Mouse (Mus musculus) layer of hippocampus, adult 9-11 months (tissue): Measurements from ENCODE around the gene Fbxo44.
"Not testable (repeated sequence)": the region's sequence is repeated elsewhere in the genome, so short reads cannot be mapped to it uniquely, and the experiment has no call there.

ENCODE experiments used
- DNase-seq: peaks from one replicate; pipeline ENCODE4 v3.0.0; 2022

Gene Fbxo44

DNA sequence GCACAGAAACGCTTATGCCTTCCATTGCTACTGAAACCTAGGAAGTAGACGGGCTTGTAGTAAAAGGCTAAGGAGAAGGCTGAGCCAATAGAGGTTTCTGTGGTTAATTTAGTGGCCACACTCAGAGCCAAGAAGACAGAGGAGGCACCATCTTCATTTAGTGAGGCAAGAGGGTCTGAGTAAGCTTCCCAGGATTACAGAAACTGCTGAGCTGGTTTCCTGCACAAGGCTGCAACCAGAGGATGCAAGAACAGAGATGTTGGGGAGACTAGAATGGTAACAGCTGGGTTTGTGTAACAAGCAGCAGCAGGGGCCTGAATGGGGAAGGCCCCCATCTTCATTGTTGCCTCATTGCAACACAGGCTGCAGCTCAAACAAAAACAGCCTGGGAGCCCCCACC lies 31.6 kb downstream of the Fbxo44 start:
- DNase-seq: no peak

DNA sequence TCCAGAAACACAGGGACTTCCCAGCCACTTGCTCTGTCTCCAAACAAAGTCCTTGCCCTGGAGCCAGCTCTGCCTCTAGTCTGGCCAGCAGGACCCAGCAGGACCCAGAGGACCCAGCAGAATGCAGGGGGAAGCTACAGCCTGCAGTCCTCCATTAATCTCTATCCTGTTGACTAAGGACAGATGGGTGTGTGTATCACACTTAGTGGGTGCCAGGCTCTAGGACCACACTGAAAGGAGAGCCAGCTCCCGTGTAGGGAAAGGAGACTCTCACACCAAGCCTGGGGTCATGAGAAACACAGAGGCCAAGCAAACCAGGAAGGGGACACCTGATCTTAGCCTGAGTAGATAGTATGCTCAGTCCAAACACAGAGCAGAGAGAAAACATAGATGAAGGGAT lies 32.0 kb downstream of the Fbxo44 start:
- no peak for DNase-seq

DNA sequence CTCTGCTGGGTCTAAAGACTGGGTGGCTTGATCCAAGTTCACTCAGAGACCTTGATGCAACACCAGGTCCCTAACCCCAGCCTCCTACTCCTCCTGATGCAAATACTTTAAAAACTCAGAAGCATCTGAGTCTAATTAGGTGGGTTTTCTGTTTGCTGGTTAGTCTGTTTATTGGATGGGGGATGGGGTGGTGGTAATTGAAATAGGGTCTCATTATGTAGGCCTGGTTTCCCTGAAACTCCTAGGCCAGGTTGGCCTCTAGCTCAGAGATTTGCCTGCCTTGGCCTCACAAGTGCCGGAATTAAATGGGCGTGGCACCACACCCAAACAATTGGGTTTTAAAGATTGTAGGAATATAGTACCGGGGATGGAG lies 37.6 kb downstream of the Fbxo44 start:
- no peak for DNase-seq

DNA sequence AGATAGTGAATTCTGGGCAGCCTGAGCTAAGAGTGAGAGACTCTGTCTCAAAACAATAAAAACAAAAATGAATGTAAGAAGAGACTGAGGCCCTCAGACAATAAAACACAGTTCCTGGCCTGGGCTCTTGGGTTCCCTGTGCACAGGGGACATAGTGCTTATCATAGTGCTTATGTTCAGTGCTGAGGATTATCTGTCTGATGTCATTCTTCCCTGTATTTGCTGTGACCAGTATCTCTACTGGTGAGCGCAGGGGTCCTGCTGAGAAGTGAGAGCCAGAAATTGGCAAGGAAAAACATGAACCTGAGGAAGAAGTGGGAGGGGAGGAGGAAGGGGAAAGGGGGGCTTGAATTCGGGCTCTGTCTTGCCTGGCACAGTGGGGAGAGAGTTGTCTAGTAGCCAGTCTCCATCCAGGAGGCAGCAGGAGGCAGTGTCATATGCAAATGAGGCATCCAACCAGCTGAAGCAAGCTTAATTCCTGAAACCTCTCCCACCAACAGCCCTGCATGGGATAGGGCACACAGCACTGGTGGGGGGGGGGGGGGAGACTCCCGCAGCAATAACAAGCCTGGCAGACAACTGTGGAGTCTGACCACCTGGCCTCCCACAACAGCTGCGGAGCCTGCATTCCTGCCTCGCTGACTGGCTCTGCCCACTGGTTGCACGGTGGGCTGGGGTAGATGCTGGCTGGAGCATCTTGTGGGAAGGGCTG lies 38.1 kb downstream of the Fbxo44 start:
- no peak for DNase-seq

DNA sequence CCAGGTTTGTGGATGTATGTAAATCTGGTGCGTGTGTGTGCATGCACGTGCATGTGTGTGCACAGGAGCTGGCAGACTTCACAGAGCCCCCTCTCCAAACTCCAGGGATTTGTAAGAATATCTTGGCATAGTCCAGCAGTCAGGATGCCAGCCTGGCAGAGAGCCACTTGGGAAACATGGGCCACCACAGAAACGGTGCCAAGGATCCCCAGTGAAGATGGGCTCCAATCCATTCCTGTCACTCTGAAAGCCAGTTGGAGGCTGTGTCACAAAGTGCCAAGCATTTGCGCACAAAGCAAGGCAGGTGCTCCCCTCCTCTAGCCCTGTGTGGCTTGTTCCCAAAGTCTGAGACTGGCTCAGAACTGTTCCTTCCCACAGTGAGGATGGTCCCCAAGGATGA lies 38.9 kb downstream of the Fbxo44 start:
- peak; percentile 61 for DNase-seq

DNA sequence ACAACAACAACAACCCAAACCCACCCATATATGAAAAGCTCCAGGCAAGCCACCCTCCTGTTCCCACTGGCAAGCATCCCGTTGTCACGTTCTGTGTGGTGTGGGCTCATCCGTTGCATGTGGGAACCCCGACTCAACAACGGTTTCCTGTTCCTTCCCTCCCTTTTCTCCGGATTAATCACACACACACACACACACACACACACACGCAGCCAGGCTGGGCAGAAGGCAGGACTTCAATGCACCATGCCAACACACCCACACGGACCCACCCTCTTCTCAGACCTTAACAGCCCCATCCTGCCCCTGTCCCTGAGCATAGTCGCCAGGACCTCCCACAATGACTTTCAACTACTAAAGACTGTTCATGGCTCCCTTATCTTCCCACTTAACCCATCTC lies 39.7 kb downstream of the Fbxo44 start:
- DNase-seq: no peak

DNA sequence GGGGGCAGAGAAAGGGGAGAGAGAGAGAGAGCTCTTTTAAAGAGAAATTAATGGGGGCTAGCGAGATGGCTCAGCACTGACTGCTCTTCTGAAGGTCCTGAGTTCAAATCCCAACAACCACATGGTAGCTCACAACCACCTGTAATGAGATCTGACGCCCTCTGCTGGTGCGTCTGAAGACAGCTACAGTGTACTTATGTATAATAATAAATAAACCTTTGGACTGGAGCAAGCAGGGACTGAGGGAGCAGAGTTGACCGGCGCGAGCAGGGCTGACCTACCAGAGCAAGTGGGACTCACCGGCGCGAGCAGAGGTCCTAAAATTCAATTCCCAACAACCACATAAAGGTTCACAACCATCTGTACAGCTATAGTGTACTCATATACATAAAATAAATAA lies 40.7 kb downstream of the Fbxo44 start:
- not testable (repeated sequence) for DNase-seq

DNA sequence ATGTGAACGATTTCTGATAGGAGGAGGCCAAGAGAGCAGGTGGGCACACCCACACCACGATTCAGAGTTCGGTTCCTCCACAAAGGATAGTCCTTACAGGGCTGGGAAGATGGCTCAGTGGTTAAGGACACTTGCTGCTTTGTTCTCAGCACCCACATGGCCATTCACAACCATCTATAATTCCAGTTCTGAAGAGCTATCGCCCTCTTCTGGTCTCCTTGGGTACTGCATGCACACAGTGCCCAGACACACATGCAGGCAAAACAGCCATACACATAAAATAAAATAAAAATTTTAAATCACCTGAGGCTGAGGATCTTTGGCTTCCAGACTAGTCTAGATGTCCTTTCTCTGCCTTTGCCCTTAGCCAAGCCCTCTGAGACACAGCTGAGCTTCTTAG lies 42.9 kb downstream of the Fbxo44 start:
- no peak for DNase-seq

DNA sequence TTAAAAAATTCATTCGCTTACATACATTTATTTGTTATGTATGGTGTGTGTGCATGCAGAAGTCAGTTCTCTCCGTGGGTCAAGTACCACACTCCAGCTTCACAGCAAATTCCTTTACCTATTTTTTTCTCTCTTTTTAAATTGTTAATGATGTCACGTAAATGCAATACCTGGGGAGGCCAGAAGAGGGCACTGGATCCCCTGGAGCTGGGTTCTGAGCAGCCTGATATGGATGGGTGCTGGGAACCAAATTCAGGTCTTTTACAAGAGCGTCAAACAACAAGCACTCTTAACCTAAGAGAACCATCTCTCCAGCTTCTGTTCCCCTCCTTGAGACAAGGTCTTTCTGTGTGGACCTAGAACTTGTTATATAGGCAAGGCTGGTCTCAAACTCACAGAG lies 43.6 kb downstream of the Fbxo44 start:
- DNase-seq: no peak

DNA sequence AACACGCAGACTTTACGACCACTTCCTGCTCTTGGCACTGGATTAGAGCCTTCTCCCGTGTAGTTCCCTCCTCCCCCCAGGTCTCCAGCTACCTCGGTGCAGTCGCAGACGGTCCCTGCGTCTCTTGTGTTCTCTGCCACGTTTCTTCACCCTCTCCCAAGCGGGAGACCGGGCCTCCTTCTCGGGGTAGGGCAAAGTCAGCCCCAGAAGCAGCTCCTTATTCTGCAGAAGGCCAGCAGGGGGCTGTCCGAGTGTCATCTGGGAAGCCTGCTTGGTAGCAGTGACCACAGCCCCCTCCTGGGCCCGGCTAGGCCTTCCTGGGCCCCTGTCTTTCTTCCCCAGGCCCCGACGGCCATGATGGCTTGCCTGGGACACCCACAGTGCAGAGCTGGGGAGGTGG lies 44.8 kb downstream of the Fbxo44 start:
- no peak for DNase-seq

DNA sequence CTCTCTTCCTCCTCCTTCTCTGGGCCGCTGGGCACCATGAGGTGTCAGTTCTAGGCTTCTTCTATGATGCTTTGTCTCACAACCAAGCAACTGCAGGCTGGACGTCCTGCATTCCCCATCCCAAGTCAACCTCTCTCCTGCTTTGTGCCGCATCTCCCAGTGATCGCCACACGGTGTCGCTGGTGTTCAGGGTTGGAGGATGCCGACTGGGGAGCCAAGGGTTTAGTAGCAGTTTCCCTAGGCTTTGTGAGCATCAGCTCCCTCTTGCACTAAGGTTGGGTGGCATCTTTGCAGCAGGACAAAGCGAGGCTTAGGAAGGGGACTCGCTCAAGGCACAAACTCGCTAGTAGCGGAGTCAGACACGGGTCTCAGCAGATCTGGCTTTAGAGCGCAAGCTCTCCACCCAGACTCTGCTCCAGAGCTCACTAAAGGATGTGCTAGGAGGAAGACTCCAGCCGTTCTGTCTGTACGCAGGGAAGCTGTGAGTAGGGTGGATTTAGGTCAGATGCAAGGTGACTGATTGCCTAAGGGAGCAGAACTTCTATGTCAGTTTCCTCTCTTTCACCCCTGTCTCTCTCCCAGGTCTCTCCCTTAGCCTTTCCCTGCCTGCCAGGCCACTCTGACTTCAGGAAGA lies 45.4 kb downstream of the Fbxo44 start:
- DNase-seq: peak; percentile 63

DNA sequence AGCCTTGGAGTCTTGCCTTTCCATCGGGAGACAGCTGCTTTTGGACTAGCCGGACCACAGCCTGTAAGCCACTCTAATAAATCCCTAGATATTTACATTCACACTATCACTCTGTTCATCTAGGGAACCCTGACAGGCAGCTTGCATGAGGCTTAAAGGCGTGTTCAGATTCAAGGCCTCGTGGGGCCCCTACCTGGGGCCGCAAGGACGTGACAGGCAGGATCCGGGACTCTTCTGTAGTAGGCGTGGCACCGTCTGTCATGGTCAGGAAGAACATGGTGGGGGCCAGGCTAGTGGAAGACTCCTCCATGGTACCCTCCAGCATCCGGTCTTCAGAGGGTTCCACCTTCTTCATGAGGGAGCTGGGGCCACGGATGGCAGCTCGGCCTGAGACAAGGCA lies 47.8 kb downstream of the Fbxo44 start:
- no peak for DNase-seq

DNA sequence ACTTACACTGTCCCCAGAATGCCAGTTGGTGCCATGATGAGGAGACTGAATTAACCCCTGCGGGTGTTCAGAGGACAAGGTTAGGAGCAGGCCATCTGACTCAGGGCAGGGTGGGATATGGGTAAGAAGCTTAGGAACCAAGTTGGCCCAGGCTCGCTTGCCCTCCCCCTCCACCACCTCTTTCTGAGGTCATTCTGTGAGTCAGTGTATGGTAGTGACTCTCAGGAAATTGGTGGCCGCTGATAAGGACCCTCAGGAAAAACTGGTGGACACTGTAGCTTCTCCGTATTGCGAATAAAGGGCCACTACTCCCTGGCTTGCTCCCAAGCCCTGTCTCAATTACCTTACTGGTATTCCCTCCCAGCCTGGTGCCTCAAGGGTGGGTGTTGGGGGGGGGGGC lies 51.1 kb downstream of the Fbxo44 start:
- DNase-seq: no peak

DNA sequence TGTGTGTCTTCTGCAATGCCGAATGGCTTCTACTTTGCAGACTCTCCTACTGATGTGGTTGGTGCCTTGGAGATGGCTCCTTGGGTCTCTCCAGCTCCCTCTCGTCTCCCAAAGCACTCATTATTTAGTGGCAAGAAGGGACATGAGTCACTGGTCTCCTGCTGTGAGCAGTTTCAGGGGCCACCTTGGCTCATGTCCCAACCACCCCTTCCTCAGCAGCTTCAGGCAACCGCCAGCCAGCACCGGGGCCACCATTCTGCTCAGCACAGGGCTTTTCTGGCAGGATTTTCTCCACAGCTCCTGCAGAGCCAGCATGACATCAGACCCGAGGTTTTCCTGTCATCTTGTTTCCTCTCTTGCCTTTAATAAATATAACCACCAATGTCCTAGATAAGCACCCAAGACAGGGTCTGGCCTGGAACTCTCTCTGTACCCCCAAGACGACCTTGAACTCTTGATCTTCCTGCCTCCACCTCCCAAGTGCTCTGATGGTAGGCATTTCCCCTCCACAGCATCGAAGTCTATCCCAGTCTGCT lies 51.6 kb downstream of the Fbxo44 start:
- no peak for DNase-seq

DNA sequence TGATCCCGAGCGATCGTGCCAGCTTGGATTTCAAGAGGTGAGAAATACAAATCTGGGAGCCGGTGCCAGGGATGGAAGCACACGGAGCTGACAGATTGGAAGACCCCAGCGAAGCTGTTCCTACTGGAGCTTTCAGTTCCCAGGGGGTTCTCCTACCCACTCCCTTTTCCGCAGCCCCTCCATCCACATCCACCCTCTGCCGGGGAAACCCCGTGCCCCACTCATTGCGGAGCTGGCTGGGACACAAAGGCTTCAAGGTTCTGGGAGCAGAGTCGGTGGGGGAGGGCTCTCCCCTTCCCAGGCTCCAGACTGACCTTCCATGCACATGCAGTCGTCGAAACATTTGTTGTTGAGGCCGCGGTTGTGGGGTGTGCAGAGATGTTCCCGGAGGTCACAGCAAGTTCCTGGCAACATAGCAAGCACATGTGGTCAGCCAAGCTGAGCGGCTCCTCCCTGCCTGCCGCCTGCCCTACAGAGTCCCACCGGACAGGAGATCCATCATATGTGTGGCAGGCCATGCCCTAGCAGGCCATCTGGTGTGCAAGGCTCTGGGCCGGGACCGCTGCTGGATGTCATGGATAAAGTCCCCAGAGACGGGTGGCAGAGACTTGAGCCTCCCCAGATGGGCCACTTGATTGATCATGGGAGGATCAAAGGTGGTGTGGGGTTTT lies 52.5 kb downstream of the Fbxo44 start:
- peak; percentile 28 for DNase-seq

DNA sequence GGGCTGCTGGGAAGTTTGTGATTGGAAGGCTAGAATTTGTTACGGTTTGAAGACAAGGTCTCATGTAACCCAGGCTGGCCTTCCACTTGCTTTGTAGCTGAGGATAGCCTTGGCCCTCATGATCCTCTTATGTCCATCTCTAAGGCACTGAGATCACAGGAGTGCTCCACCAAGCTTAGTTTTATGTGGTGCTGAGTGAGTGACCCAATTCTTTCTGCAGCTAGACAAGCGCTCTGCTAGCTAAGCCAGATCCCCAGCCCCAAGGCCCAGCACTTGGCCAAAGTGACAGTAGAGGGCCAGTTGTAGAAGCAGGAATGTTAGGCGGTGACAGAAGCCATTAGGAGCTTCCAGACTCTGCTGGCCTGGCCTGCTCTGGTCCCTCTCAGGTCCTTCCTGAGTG lies 56.1 kb downstream of the Fbxo44 start:
- DNase-seq: no peak
